Mouse (Mus musculus): Measurements from ENCODE around the gene Trmu.

The Trmu gene

GRCm38 (mm10) chr15:85897113-85897512, 18.0 kb downstream of the Trmu start:
- no peak for DNase-seq (ENCODE audit: low spot score)

- DNase-seq (ENCODE audit: low spot score), result no peak
These were observed 20.3 kb downstream of the Trmu start for GRCm38 (mm10) chr15:85899396-85899795.

GRCm38 (mm10) chr15:85900318-85900717, 21.2 kb downstream of the Trmu start:
- no peak for DNase-seq (ENCODE audit: low spot score)

- no peak for DNase-seq (ENCODE audit: low spot score)
These were observed 21.7 kb downstream of the Trmu start for GRCm38 (mm10) chr15:85900801-85901200.

GRCm38 (mm10) chr15:85902505-85902904, 23.4 kb downstream of the Trmu start:
- no peak for DNase-seq (ENCODE audit: low spot score)

- no peak for DNase-seq (ENCODE audit: low spot score)
These were observed 24.7 kb downstream of the Trmu start for GRCm38 (mm10) chr15:85903826-85904225.

GRCm38 (mm10) chr15:85908660-85909491, 29.8 kb downstream of the Trmu start:
- no peak for DNase-seq (ENCODE audit: low spot score)

GRCm38 (mm10) chr15:85909492-85909829, 30.3 kb downstream of the Trmu start:
- DNase-seq (ENCODE audit: low spot score), result no peak

- DNase-seq (ENCODE audit: low spot score), result no peak
These were observed 30.8 kb downstream of the Trmu start for GRCm38 (mm10) chr15:85909931-85910330.

GRCm38 (mm10) chr15:85913605-85914004, 34.5 kb downstream of the Trmu start:
- DNase-seq (ENCODE audit: low spot score), result peak; percentile 85

- peak; percentile 51 for DNase-seq (ENCODE audit: low spot score)
These were observed 40.2 kb downstream of the Trmu start for GRCm38 (mm10) chr15:85919191-85919891.

- no peak for DNase-seq (ENCODE audit: low spot score)
These were observed 40.8 kb downstream of the Trmu start for GRCm38 (mm10) chr15:85919892-85920248.

GRCm38 (mm10) chr15:85921855-85922254, 42.7 kb downstream of the Trmu start:
- DNase-seq (ENCODE audit: low spot score), result no peak

GRCm38 (mm10) chr15:85928161-85928560, 49.0 kb downstream of the Trmu start:
- DNase-seq (ENCODE audit: low spot score), result no peak

- peak; percentile 82 for DNase-seq (ENCODE audit: low spot score)
These were observed 56.5 kb downstream of the Trmu start for GRCm38 (mm10) chr15:85935627-85936049.
